Mouse (Mus musculus) MEL (cell line): Measurements from ENCODE around the gene Sectm1a.

Experiments
- CTCF ChIP-seq, 3 experiments: IDR thresholded peaks in 2 of 3; conservative IDR thresholded peaks in 1 of 3; 2 replicates each; pipeline ENCODE4 v1.5.1; 2011 to 2012; ENCODE audit warnings: low read length in 3 of 3, low read depth in 2 of 3, mild to moderate bottlenecking in 2 of 3, improper control_type of control experiment in 1 of 3, inconsistent platforms in 1 of 3, mixed read lengths in 1 of 3, moderate library complexity in 1 of 3; ENCODE audit not compliant: control insufficient read depth in 1 of 3, insufficient read depth in 1 of 3, poor library complexity in 1 of 3, severe bottlenecking in 1 of 3
- EP300 ChIP-seq, 2 experiments: IDR thresholded peaks; 2 replicates each; pipeline ENCODE4 v1.6.1; 2011; ENCODE audit warnings: improper control_type of control experiment in 2 of 2, low read length in 2 of 2, low read depth in 1 of 2, mild to moderate bottlenecking in 1 of 2
- JUND ChIP-seq: IDR thresholded peaks from 2 replicates; pipeline ENCODE4 v1.6.1; 2011; ENCODE audit warnings: low read depth, mild to moderate bottlenecking, improper control_type of control experiment, low read length
- MAX ChIP-seq: IDR thresholded peaks from 2 replicates; pipeline ENCODE4 v1.6.1; 2011; ENCODE audit warnings: low read length, improper control_type of control experiment
- MYC ChIP-seq: IDR thresholded peaks from 2 replicates; pipeline ENCODE4 v1.6.1; 2011; ENCODE audit warnings: low read depth, mild to moderate bottlenecking, low read length, improper control_type of control experiment, moderate library complexity
- NELFE ChIP-seq: IDR thresholded peaks from 2 replicates; pipeline ENCODE4 v1.6.1; 2011; ENCODE audit warnings: low read depth, low read length, improper control_type of control experiment
- POLR2A ChIP-seq, 2 experiments: IDR thresholded peaks; 2 replicates each; pipeline ENCODE4 v1.6.1; 2011 to 2012; ENCODE audit warnings: low read length in 2 of 2, mild to moderate bottlenecking in 2 of 2, control low read depth in 1 of 2, improper control_type of control experiment in 1 of 2, low read depth in 1 of 2, moderate library complexity in 1 of 2; ENCODE audit not compliant: control insufficient read depth in 1 of 2, insufficient read depth in 1 of 2, poor library complexity in 1 of 2
- POLR2AphosphoS2 ChIP-seq: IDR thresholded peaks from 2 replicates; pipeline ENCODE4 v1.6.1; 2011; ENCODE audit warnings: low read length, improper control_type of control experiment
- POLR2AphosphoS5 ChIP-seq: IDR thresholded peaks from 2 replicates; pipeline ENCODE4 v1.6.1; 2012; ENCODE audit warnings: low read depth, borderline replicate concordance, mild to moderate bottlenecking, inconsistent platforms, low read length, moderate library complexity, mixed read lengths
- RAD21 ChIP-seq: IDR thresholded peaks from 2 replicates; pipeline ENCODE4 v1.6.1; 2011; ENCODE audit warnings: mild to moderate bottlenecking, low read depth, low read length, improper control_type of control experiment
- RCOR1 ChIP-seq: IDR thresholded peaks from 2 replicates; pipeline ENCODE4 v1.6.1; 2012; ENCODE audit warnings: low read depth, mild to moderate bottlenecking, inconsistent platforms, low read length, improper control_type of control experiment
- TCF12 ChIP-seq: IDR thresholded peaks from 2 replicates; pipeline ENCODE4 v1.6.1; 2014; ENCODE audit warnings: low read depth, mild to moderate bottlenecking, inconsistent platforms, low read length, improper control_type of control experiment, moderate library complexity
- ZC3H11A ChIP-seq: IDR thresholded peaks from 2 replicates; pipeline ENCODE4 v1.6.1; 2012; ENCODE audit warnings: low read depth, mild to moderate bottlenecking, inconsistent platforms, low read length, improper control_type of control experiment
- ZKSCAN1 ChIP-seq: IDR thresholded peaks from 2 replicates; pipeline ENCODE4 v1.6.1; 2012; ENCODE audit warnings: low read depth, mild to moderate bottlenecking, inconsistent platforms, low read length, improper control_type of control experiment, moderate library complexity

GRCm38 (mm10) chr11:121058956-121059355 is 22.1 kb downstream of the Sectm1a start:
- TF ChIP-seq POLR2A (IDR thresholded peaks at IDR 0.05; ENCODE audit: control insufficient read depth in 1 of 2, insufficient read depth in 1 of 2, low read depth in 1 of 2, low read length in 2 of 2, poor library complexity in 1 of 2) (no peak), POLR2AphosphoS5 (no peak), MYC (no peak), TCF12 (no peak), EP300 (IDR thresholded peaks at IDR 0.05; ENCODE audit: low read depth in 1 of 2, low read length in 2 of 2) (no peak), CTCF (IDR thresholded peaks at IDR 0.05 in 2 of 3, conservative IDR thresholded peaks at IDR 0.05 in 1 of 3; ENCODE audit: control insufficient read depth in 1 of 3, insufficient read depth in 1 of 3, low read depth in 2 of 3, low read length in 3 of 3, poor library complexity in 1 of 3, severe bottlenecking in 1 of 3) (no peak), ZKSCAN1 (no peak), RAD21 (no peak), NELFE (no peak), POLR2AphosphoS2 (no peak), RCOR1 (no peak), ZC3H11A (no peak), MAX (no peak), JUND (no peak)
